ENCODE assay signal across 14 mouse cellular contexts in the genomic region with DNA sequence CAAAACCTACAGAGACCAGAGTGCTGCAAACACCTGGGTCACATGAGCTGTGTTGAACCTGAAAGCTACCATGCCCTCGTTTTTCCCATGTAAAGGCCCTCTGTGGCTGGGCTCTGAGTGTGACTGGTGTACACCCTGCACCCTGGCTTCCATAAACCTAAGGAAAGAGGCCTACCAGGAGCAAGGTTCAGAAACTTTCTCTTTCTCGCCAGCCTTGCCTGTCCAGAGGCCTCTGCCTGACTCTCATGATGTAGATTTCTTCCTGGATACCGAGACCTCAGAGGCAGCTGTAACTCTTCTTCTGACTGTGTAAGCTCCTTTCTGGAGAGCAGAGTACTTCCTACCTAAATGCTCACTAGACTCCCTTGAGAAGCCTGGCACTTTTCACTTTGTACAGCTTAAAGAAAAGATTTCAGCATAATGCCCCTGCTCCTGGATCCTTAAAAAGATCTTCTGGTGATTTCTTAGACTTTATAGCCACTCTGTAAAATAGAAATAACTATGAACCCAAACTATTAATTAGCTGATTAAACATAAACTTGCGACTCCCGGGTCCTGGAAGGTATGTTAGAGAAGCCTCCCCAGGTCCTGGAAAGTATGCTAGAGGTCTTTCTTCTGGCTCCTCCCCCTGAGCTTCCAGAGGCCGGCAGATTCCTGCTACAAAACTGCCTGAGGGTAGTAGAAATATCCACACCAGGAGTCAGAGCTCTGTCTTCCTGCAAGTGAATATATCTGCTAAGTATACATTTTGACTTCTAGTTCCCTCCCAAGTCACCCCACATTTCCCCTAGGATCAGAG. TPM values are rescaled to one million over a fixed set of nuclear protein-coding genes. Genes with fewer than 3 reads are reported as not detected.
DNase-seq lines count a peak whose midpoint lies in the region; ATAC-seq and TF ChIP-seq lines count a peak whose summit lies in the region.
"Had no signal": no experiment of that assay in that cellular context is flagged by ENCODE, and none has a peak within 500 bp of the region (broad histone marks: within the 10 kb centered on the region; RNA-seq: fewer than 3 reads in every experiment).

No protein-coding gene starts in this region.

- no peaks in the 10 kb centered on the region for H3K9me3 ChIP-seq in midbrain, embryonic 12.5 days
- H3K9me3 ChIP-seq in midbrain, embryonic 14.5 days (ENCODE audit: control insufficient read depth, low read length) = no peaks in the 10 kb centered on the region
- no peaks in the 10 kb centered on the region for H3K9me3 ChIP-seq in intestine, embryonic 16.5 days (ENCODE audit: control insufficient read depth, low read length)
- no peaks in the 10 kb centered on the region for H3K9me3 ChIP-seq in stomach, postnatal 0 days (ENCODE audit: control insufficient read depth, low read length)
- H3K9me3 ChIP-seq: forebrain, embryonic 10.5 days; liver, embryonic 12.5 days had no signal

- H3K4me3 ChIP-seq in midbrain, embryonic 12.5 days = no peak overlapping the region
- H3K4me3 ChIP-seq in midbrain, embryonic 14.5 days (replicated peaks; ENCODE audit: low read depth, low read length) = no peak overlapping the region
- no peak overlapping the region for H3K4me3 ChIP-seq in intestine, embryonic 16.5 days (ENCODE audit: low read length)
- no peak overlapping the region for H3K4me3 ChIP-seq in stomach, postnatal 0 days (ENCODE audit: low read depth, low read length)
- H3K4me3 ChIP-seq: forebrain, embryonic 10.5 days; liver, embryonic 12.5 days had no signal

- DNase-seq in midbrain, embryonic 14.5 days = no peak
- DNase-seq in kidney, postnatal 14 days = peak; percentile 66
- no peak for DNase-seq in stomach, postnatal 0 days (ENCODE audit: low spot score)
- DNase-seq in heart, adult 8-10 months (ENCODE audit: low spot score) = no peak
- no peak for DNase-seq in cerebellum, adult 9-10 months
- DNase-seq: adrenal gland, postnatal 25 days had no signal

- no peaks in the 10 kb centered on the region for H3K27me3 ChIP-seq in midbrain, embryonic 12.5 days
- no peaks in the 10 kb centered on the region for H3K27me3 ChIP-seq in midbrain, embryonic 14.5 days (ENCODE audit: control insufficient read depth, insufficient read depth, low read length)
- H3K27me3 ChIP-seq in intestine, embryonic 16.5 days (replicated peaks; ENCODE audit: control insufficient read depth, insufficient read depth, low read length) = no peaks in the 10 kb centered on the region
- no peaks in the 10 kb centered on the region for H3K27me3 ChIP-seq in stomach, postnatal 0 days (ENCODE audit: control insufficient read depth, insufficient read depth, low read length)

- WGBS in midbrain, embryonic 12.5 days = 41% methylated on average over 6 of the region's 6 CpGs
- 42% methylated on average over 6 of the region's 6 CpGs for WGBS in midbrain, embryonic 14.5 days
- 20% methylated on average over 6 of the region's 6 CpGs for WGBS in intestine, embryonic 16.5 days
- 28% methylated on average over 6 of the region's 6 CpGs for WGBS in stomach, postnatal 0 days

- TF ChIP-seq EP300 in stomach, postnatal 0 days (optimal IDR thresholded peaks at IDR 0.05) = no peak

- H3K36me3 ChIP-seq in midbrain, embryonic 12.5 days = no peaks in the 10 kb centered on the region
- no peaks in the 10 kb centered on the region for H3K36me3 ChIP-seq in midbrain, embryonic 14.5 days (ENCODE audit: control insufficient read depth, insufficient read depth, low read length)
- H3K36me3 ChIP-seq in intestine, embryonic 16.5 days (ENCODE audit: control insufficient read depth, insufficient read depth, low read length) = no peaks in the 10 kb centered on the region
- H3K36me3 ChIP-seq in stomach, postnatal 0 days (ENCODE audit: control insufficient read depth, insufficient read depth, low read length) = no peaks in the 10 kb centered on the region
- H3K36me3 ChIP-seq: forebrain, embryonic 10.5 days; liver, embryonic 12.5 days had no signal

- TF ChIP-seq CTCF in stomach, postnatal 0 days (IDR thresholded peaks at IDR 0.05; ENCODE audit: low read depth) = no peak

- H3K9ac ChIP-seq in midbrain, embryonic 12.5 days (replicated peaks) = no peak overlapping the region
- no peak overlapping the region for H3K9ac ChIP-seq in midbrain, embryonic 14.5 days (replicated peaks; ENCODE audit: low read length)
- peak overlapping the region; percentile 24; the same call in 1 of the 2 replicates for H3K9ac ChIP-seq in intestine, embryonic 16.5 days (ENCODE audit: low read depth, low read length)
- no peak overlapping the region for H3K9ac ChIP-seq in stomach, postnatal 0 days (ENCODE audit: low read length)
- H3K9ac ChIP-seq: liver, embryonic 12.5 days had no signal

- ATAC-seq in midbrain, embryonic 12.5 days (ENCODE audit: low FRiP score, low read depth) = no peak
- ATAC-seq in midbrain, embryonic 14.5 days (ENCODE audit: low FRiP score, low TSS enrichment) = no peak
- ATAC-seq in intestine, embryonic 16.5 days = peak; percentile 97
- no peak for ATAC-seq in stomach, postnatal 0 days (ENCODE audit: low FRiP score, low TSS enrichment)
- ATAC-seq: liver, embryonic 12.5 days; lung, postnatal 0 days had no signal

- H3K4me2 ChIP-seq in midbrain, embryonic 12.5 days (replicated peaks) = no peak overlapping the region
- no peak overlapping the region for H3K4me2 ChIP-seq in midbrain, embryonic 14.5 days (ENCODE audit: low read length)
- 0 out of 2 replicates have a peak overlapping the region, but pooled peaks have one; percentile 16 for H3K4me2 ChIP-seq in intestine, embryonic 16.5 days (ENCODE audit: low read depth, low read length)
- H3K4me2 ChIP-seq in stomach, postnatal 0 days (replicated peaks; ENCODE audit: low read depth) = no peak overlapping the region
- H3K4me2 ChIP-seq: liver, embryonic 12.5 days had no signal

- H3K4me1 ChIP-seq in midbrain, embryonic 12.5 days = no peaks in the 10 kb centered on the region
- H3K4me1 ChIP-seq in midbrain, embryonic 14.5 days (ENCODE audit: control insufficient read depth, insufficient read depth, low read length) = no peaks in the 10 kb centered on the region
- peaks cover 15% of the 10 kb centered on the region for H3K4me1 ChIP-seq in intestine, embryonic 16.5 days (ENCODE audit: control insufficient read depth, insufficient read depth, low read length)
- 0 out of 2 replicates have a peak, but pooled peaks cover 4% of the 10 kb centered on the region for H3K4me1 ChIP-seq in stomach, postnatal 0 days (replicated peaks; ENCODE audit: control insufficient read depth, insufficient read depth)
- H3K4me1 ChIP-seq: liver, embryonic 12.5 days had no signal

- H3K27ac ChIP-seq in midbrain, embryonic 12.5 days (replicated peaks) = 0 out of 2 replicates have a peak overlapping the region, but pooled peaks have one; percentile 15
- no peak overlapping the region for H3K27ac ChIP-seq in midbrain, embryonic 14.5 days (replicated peaks; ENCODE audit: low read depth, low read length)
- H3K27ac ChIP-seq in intestine, embryonic 16.5 days (ENCODE audit: low read length) = peak overlapping the region; percentile 84
- 0 out of 2 replicates have a peak overlapping the region, but pooled peaks have one; percentile 24 for H3K27ac ChIP-seq in stomach, postnatal 0 days (replicated peaks)
- H3K27ac ChIP-seq: forebrain, embryonic 10.5 days; liver, embryonic 12.5 days had no signal

RNA-seq across cellular contexts. Expression of gene Pax8, which starts 20.1 kb away (rescaled TPM):
- polyA plus RNA-seq in midbrain, embryonic 12.5 days (2016; fragmentation: Nextera tagmentation; extraction: Ambion mirVana) = 2.8 and 4.7 TPM in 2 replicates
- polyA plus RNA-seq in midbrain, embryonic 14.5 days (2014; fragmentation: Nextera tagmentation; extraction: Ambion mirVana) = 4.5 and 5.4 TPM in 2 replicates
- 0.92 and 0.99 TPM in 2 replicates for polyA plus RNA-seq in intestine, embryonic 16.5 days (2015; fragmentation: Nextera tagmentation; extraction: Ambion mirVana)
- 0.08 and 0.15 TPM in 2 replicates for polyA plus RNA-seq in stomach, postnatal 0 days (2015; fragmentation: Nextera tagmentation; extraction: Ambion mirVana)
- not detected for total RNA-seq in heart, adult 8-10 months (2022)
- total RNA-seq: adrenal gland, postnatal 25 days; gastrocnemius, adult 18-20 months; heart, postnatal 25 days; left cerebral cortex, postnatal 10 days had no signal
- polyA plus RNA-seq: liver, embryonic 12.5 days; lung, postnatal 0 days had no signal
